Mouse (Mus musculus) midbrain, embryonic 14.5 days (tissue): ENCODE measurements around the gene Angel2. TPM values are rescaled to one million over a fixed set of nuclear protein-coding genes. Genes with fewer than 3 reads are reported as not detected.

ENCODE experiments used
- ATAC-seq: fragments of 200-750 bp; cut with Nextera tagmentation; 2 replicates; pipeline ENCODE4 v1.8.0; 2017; ENCODE audit warnings: moderate number of reproducible peaks, moderate library complexity; ENCODE audit not compliant: low FRiP score, low TSS enrichment
- DNase-seq: peaks from one replicate; pipeline ENCODE4 v3.0.0-alpha.2; 2015
- H3K27ac ChIP-seq: fragments of 300-500 bp; sonication (generic); replicated peaks from 2 replicates; pipeline ENCODE4 v1.5.1; 2014; ENCODE audit warnings: mild to moderate bottlenecking, low read depth, low read length, moderate library complexity
- H3K27me3 ChIP-seq: fragments of 300-500 bp; sonication (generic); 2 replicates; pipeline ENCODE4 v1.6.1; 2014; ENCODE audit warnings: low read length, control low read depth, mixed read lengths; ENCODE audit not compliant: control insufficient read depth, insufficient read depth
- H3K36me3 ChIP-seq: fragments of 300-500 bp; sonication (generic); 2 replicates; pipeline ENCODE4 v1.6.1; 2014; ENCODE audit warnings: low read length, control low read depth; ENCODE audit not compliant: control insufficient read depth, insufficient read depth
- H3K4me1 ChIP-seq: fragments of 300-500 bp; sonication (generic); 2 replicates; pipeline ENCODE4 v1.6.1; 2014; ENCODE audit warnings: mild to moderate bottlenecking, antibody characterized with exemption, low read length, control low read depth; ENCODE audit not compliant: control insufficient read depth, insufficient read depth
- H3K4me2 ChIP-seq: fragments of 300-500 bp; sonication (generic); 2 replicates; pipeline ENCODE4 v1.6.1; 2014; ENCODE audit warnings: mild to moderate bottlenecking, low read length, moderate library complexity
- H3K4me3 ChIP-seq: fragments of 300-500 bp; sonication (generic); replicated peaks from 2 replicates; pipeline ENCODE4 v1.5.1; 2014; ENCODE audit warnings: low read depth, low read length
- H3K9ac ChIP-seq: fragments of 300-500 bp; sonication (generic); replicated peaks from 2 replicates; pipeline ENCODE4 v1.6.1; 2014; ENCODE audit warnings: mild to moderate bottlenecking, low read length, moderate library complexity
- H3K9me3 ChIP-seq: fragments of 300-500 bp; sonication (generic); 2 replicates; pipeline ENCODE4 v1.6.1; 2016; ENCODE audit warnings: low read length, control low read depth, mixed read lengths; ENCODE audit not compliant: control insufficient read depth
- WGBS: fragments of 180-500 bp; shearing (Covaris S2); extraction: QIAGEN DNeasy Blood & Tissue Kit; methylation state at CpG from one replicate; pipeline ENCODE4 v1.1.7; 2014; 5-methylcytosine and 5-hydroxymethylcytosine counted together
- polyA plus RNA-seq: library from polyadenylated mRNA; unstranded; fragments of >200 nt; fragmentation: Nextera tagmentation; extraction: Ambion mirVana; gene quantifications from 2 replicates; pipeline ENCODE4 v1.2.1, GENCODE M21; 2014

The Angel2 gene
- polyA plus RNA-seq, 1 experiment from 2014 or later, result 60.1 TPM

DNA sequence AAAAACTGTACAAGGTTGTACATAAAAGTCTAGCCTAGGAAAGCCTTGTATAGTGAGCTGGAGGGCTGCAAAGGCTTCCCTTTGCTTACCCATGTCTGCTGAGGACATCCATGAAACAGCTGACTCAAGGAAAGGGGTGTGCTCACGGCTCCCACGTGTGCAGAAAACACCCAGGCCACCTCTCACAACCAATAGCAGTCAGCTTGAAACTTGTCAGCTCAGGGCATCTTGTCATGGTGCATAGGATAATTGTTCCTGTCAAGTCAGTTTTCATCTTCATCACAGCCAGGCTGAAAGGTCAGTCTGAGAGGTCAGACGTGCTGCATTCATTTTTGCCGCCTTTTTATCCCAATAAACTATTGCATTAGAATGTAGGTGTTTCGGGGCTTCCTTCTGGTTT is 23.1 kb downstream of the Angel2 start:
- Histone ChIP-seq H3K9ac (no peak overlapping the region), H3K36me3 (peaks cover 94% of the 10 kb centered on the region), H3K27ac (no peak overlapping the region), H3K4me2 (no peak overlapping the region), H3K4me3 (no peak overlapping the region), H3K4me1 (no peaks in the 10 kb centered on the region), H3K9me3 (no peaks in the 10 kb centered on the region), H3K27me3 (no peaks in the 10 kb centered on the region)
- DNase-seq (no peak), ATAC-seq (no peak)
- WGBS, result 74% methylated on average over 5 of the region's 5 CpGs

DNA sequence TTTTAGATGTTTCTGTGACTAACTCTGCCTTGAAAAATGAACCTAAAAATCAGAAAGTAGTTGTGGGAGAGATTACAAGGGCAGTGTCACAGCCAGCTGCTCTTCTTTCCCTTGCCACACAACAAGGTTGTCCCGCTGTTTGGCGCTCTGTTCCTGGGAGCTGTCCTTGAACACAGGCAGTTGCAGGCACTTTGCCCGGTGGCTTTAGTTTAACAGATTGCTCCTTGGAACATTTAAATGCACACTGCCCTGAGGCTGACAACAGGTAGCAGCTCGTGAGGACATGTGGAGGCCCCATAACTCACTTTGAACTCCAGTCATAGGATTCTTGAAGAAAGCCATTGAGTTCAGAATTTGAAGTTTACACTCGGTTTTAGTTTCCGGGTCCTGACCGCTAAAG is 23.5 kb downstream of the Angel2 start:
- ATAC-seq (no peak), DNase-seq (no peak)
- Histone ChIP-seq H3K9me3 (no peaks in the 10 kb centered on the region), H3K36me3 (peaks cover 94% of the 10 kb centered on the region), H3K4me1 (no peaks in the 10 kb centered on the region), H3K4me3 (no peak overlapping the region), H3K4me2 (no peak overlapping the region), H3K27ac (no peak overlapping the region), H3K9ac (no peak overlapping the region), H3K27me3 (no peaks in the 10 kb centered on the region)
- 91% methylated on average over 7 of the region's 7 CpGs for WGBS

DNA sequence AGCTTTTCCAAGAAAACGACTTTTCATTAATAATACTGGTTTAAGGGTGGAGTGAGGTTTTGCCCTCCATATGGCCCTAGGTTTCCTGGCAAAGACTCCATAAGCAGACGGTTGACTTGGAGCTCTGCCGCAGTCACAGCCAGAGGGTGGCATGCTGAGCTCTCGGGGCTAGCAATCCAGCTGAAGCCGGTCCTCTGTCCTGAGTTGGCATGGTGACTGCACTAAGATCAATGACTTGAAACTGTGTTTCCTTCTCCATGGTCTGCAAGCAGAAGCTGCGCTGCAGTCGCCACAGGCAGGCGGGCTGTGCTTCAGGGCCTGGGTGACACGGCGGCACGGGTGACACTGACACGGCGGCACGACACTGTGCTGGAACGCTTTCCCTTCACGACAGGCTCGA is 23.9 kb downstream of the Angel2 start:
- H3K27me3 ChIP-seq, result no peaks in the 10 kb centered on the region
- no peak for ATAC-seq
- 91% methylated on average over 17 of the region's 17 CpGs for WGBS
- H3K9me3 ChIP-seq, result no peaks in the 10 kb centered on the region
- H3K9ac ChIP-seq, result no peak overlapping the region
- no peak overlapping the region for H3K27ac ChIP-seq
- DNase-seq, result no peak
- no peak overlapping the region for H3K4me2 ChIP-seq
- peaks cover 94% of the 10 kb centered on the region for H3K36me3 ChIP-seq
- H3K4me1 ChIP-seq, result no peaks in the 10 kb centered on the region
- no peak overlapping the region for H3K4me3 ChIP-seq

DNA sequence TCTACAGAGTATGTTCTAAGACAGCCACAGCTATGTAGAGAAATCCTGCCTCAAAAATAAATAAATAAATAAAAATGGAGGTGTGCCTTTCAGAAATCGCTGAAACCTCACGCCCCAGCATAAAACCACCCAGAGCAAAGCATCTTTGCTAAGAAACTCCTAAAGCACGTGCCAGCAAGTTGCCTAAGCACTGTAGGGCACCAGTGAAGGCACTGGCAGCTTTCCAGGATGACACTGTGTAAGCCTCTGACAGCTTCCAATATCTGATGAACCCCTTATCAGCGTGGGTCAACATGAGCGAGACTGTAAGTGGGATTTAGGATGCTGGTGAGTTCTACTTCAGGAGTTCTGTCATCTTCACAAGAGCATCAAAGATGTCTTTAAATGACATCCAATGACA is 26.1 kb downstream of the Angel2 start:
- H3K4me2 ChIP-seq, result no peak overlapping the region
- peaks cover 98% of the 10 kb centered on the region for H3K36me3 ChIP-seq
- no peak for ATAC-seq
- H3K27ac ChIP-seq, result no peak overlapping the region
- no peak overlapping the region for H3K9ac ChIP-seq
- no peak for DNase-seq
- H3K9me3 ChIP-seq, result no peaks in the 10 kb centered on the region
- H3K27me3 ChIP-seq, result no peaks in the 10 kb centered on the region
- no peaks in the 10 kb centered on the region for H3K4me1 ChIP-seq
- 87% methylated on average over 5 of the region's 5 CpGs for WGBS
- no peak overlapping the region for H3K4me3 ChIP-seq

DNA sequence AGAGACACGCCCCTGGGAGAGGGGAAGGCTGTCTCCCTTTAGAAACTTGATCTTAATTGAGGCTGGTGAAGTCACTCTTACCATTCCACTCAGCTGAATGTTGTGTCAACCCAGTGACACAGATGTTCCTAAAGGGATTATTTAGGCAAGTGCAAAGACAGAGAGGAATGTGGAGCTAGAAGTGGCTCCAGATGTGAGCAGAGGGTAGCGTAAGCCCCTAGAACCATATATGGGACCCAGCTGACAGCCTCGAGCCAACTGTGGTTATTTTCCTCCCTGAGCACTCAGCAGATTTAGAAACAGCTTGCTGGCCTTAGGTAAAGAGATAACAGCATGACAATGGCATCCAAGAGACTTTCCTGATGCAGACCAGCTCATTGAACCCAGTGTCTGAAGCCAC is 28.1 kb downstream of the Angel2 start:
- no peaks in the 10 kb centered on the region for H3K27me3 ChIP-seq
- H3K27ac ChIP-seq, result no peak overlapping the region
- no peaks in the 10 kb centered on the region for H3K4me1 ChIP-seq
- no peaks in the 10 kb centered on the region for H3K9me3 ChIP-seq
- ATAC-seq, result no peak
- no peak overlapping the region for H3K4me2 ChIP-seq
- DNase-seq, result no peak
- 83% methylated on average over 3 of the region's 3 CpGs for WGBS
- no peak overlapping the region for H3K9ac ChIP-seq
- H3K36me3 ChIP-seq, result peaks cover 98% of the 10 kb centered on the region
- H3K4me3 ChIP-seq, result no peak overlapping the region

DNA sequence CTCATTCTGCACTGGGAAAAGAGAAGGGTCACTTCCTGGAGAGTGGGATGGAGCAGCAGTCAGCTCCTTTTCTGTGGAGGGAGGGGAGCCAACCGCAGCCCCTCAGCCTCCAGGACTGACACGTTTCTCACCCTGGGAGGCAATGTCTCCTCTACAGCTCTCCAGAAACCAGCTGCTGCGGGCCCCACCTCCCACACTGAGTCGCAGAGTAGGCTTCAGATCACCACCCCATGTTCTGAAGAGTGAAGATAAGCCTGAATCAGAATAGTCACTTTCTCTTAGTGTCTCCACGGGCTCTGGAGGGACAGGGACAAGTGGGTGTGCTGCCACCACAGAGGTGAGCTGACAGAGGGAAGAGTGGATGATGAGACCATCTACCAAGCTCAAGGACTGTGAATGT is 33.9 kb downstream of the Angel2 start:
- Histone ChIP-seq H3K9ac (no peak overlapping the region), H3K9me3 (no peaks in the 10 kb centered on the region), H3K27me3 (no peaks in the 10 kb centered on the region), H3K27ac (no peak overlapping the region), H3K4me3 (no peak overlapping the region), H3K4me1 (no peaks in the 10 kb centered on the region), H3K36me3 (peaks cover 93% of the 10 kb centered on the region), H3K4me2 (no peak overlapping the region)
- WGBS, result 94% methylated on average over 5 of the region's 5 CpGs
- no peak for ATAC-seq
- no peak for DNase-seq

DNA sequence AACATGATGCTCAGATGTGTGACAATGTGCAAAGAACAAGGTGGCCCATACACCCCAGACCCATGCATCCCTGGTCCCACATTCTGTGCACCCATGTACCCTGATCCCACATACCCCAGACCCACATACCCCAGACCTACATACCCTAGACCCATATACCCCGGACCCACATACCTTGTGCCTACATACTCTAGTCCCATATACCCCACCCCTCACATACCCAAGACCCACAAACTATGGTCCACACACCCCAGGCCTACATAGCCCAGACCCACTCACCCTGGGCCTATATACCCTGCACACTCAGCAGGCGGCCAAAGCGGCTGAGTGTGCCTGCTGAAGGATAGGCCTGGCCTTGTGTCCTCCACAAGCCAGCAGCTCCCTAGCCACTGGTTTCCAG is 37.8 kb downstream of the Angel2 start:
- H3K36me3 ChIP-seq, result peaks cover 93% of the 10 kb centered on the region
- no peaks in the 10 kb centered on the region for H3K9me3 ChIP-seq
- no peaks in the 10 kb centered on the region for H3K4me1 ChIP-seq
- no peak overlapping the region for H3K4me3 ChIP-seq
- 92% methylated on average over 3 of the region's 3 CpGs for WGBS
- H3K9ac ChIP-seq, result no peak overlapping the region
- no peaks in the 10 kb centered on the region for H3K27me3 ChIP-seq
- DNase-seq (no peak), ATAC-seq (no peak)
- H3K4me2 ChIP-seq, result no peak overlapping the region
- H3K27ac ChIP-seq, result no peak overlapping the region

DNA sequence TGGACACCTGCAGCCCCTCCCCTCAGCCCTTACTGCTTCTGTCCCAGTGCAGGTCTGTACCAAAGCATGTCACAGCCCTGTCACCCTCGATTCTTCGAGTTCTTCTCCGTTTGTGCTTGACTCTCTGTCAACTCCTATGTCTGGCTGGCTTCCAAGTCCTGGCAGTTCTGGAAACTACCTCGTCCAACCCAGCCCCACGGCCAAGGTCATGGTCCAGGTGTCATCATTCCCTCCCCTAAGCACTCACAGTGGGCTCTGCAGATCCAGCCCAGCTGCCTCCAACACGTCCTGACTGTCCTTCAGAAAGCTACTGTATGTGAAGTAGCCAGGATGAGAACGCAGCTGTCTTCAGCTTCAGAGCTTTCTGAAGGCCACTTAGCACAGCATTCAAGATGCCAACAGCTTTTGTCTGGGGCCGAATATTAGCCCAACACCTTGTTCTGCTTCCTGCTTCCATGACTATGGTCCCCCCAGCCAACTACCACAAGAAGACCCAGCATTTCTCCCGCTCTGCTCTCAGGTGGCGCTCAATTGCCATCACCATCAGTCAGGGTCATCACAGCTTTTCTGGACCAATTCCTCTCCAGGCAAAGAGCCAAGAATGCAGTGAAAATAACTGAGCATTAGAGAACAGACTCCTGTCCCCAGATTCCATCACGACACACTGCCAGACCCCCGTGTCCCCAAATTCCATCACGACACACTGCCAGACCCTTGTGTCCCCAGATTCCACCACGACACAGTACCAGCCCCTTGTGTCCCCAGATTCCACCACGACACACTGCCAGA is 40.3 kb downstream of the Angel2 start:
- Histone ChIP-seq H3K27ac (no peak overlapping the region), H3K9ac (no peak overlapping the region), H3K9me3 (no peaks in the 10 kb centered on the region), H3K36me3 (peaks cover 93% of the 10 kb centered on the region), H3K4me1 (no peaks in the 10 kb centered on the region), H3K4me3 (no peak overlapping the region), H3K4me2 (no peak overlapping the region), H3K27me3 (no peaks in the 10 kb centered on the region)
- 90% methylated on average over 15 of the region's 15 CpGs for WGBS
- ATAC-seq, result no peak
- DNase-seq, result no peak

DNA sequence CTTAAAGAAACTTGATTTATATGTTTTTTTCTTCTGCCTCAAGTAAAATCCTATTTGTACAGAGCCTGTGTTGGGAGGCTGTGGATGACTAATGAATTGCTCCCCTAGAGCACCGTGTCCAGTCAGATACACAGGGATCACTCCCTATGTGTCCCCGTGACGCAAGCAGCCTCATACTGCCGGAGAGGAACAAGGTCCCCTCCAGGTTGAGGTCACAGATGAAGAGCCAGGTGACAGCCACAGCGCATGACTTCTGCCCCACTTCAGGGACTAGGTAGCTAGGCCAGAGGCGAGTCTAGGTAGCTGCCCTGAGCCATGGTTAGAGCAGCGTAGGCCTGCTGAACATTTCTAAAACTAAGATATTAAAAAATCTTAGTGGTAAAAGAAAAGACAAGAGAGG is 43.1 kb downstream of the Angel2 start:
- Histone ChIP-seq H3K36me3 (peaks cover 92% of the 10 kb centered on the region), H3K27ac (no peak overlapping the region), H3K4me1 (no peaks in the 10 kb centered on the region), H3K9me3 (no peaks in the 10 kb centered on the region), H3K4me2 (no peak overlapping the region), H3K27me3 (no peaks in the 10 kb centered on the region), H3K4me3 (no peak overlapping the region), H3K9ac (no peak overlapping the region)
- WGBS, result 92% methylated on average over 7 of the region's 7 CpGs
- DNase-seq, result no peak
- no peak for ATAC-seq
